Mouse (Mus musculus) adrenal gland, adult (tissue): Measurements from ENCODE around the gene Gfod2.

Source experiments
- DNase-seq, 2 experiments: peaks; one replicate each; pipeline ENCODE4 v3.0.0; 2022 to 2023; ENCODE audit warnings: low spot score in 1 of 2; ENCODE audit not compliant: inconsistent age in 2 of 2

Gfod2 gene

GRCm38 (mm10) chr8:105686551-105686950 is 71.9 kb downstream of the Gfod2 start:
- no peak for DNase-seq

GRCm38 (mm10) chr8:105685796-105686308 is 72.6 kb downstream of the Gfod2 start, which contains the start of gene Carmil2:
Gene Carmil2, plus strand, starts transcription at chr8:105686274.
- peak; percentile 57 to 84 for DNase-seq

GRCm38 (mm10) chr8:105685325-105685724 is 73.1 kb downstream of the Gfod2 start:
- DNase-seq, result no peak

GRCm38 (mm10) chr8:105677891-105678290 is 80.6 kb downstream of the Gfod2 start:
- DNase-seq, result no peak
